Mouse (Mus musculus): ENCODE measurements at regions not wholly inside any gene's neighbourhood (a gene's known extent, or its start where the extent isn't known, plus 50 kb on each side); places are given as distances from the start of the nearest gene placed in this dataset.

- DNase-seq (ENCODE audit: low spot score in 2 of 2): peak in 1 of 2 experiments; percentile 8
These were observed 76.4 kb downstream of the Zfp169 start for GRCm38 (mm10) chr13:48436659-48437345.

Data from left cerebral cortex, adult 8-10 months (tissue).